10 mouse cellular contexts compared by ENCODE assay signal in the genomic region with DNA sequence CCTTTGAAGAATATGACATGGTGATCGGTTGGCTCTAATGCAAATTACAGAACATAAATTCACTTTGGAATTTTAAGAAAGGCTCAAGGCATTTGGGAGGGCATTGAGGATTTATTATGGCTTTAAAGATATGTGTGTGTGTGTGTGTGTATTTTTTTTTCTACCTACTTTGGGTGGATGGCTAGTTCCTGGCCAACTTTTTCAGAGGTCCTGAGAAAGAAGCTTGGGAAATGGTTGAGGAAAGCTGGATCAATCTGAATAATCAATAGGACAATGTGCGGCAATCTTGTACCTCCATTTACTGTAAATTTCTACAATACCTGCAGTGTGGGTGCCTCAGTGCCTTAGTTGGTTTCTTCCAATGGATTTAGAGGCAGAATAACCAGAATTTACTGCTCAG.
DNase-seq lines count a peak whose midpoint lies in the region; ATAC-seq and TF ChIP-seq lines count a peak whose summit lies in the region.
"Had no signal": no experiment of that assay in that cellular context is flagged by ENCODE, and none has a peak within 500 bp of the region (broad histone marks: within the 10 kb centered on the region; RNA-seq: fewer than 3 reads in every experiment).

No protein-coding gene starts in this region.

- H3K36me3 ChIP-seq in liver, embryonic 12.5 days = no peaks in the 10 kb centered on the region
- H3K36me3 ChIP-seq in stomach, embryonic 16.5 days (ENCODE audit: control insufficient read depth, insufficient read depth, low read length) = no peaks in the 10 kb centered on the region

- DNase-seq in embryo, embryonic 10.5 days (ENCODE audit: low spot score) = peak; percentile 29
- DNase-seq in embryo, embryonic 10 days (ENCODE audit: low spot score) = no peak
- peak; percentile 0 for DNase-seq in lung, postnatal 10 days
- DNase-seq in lung, adult 2 months = no peak
- no peak for DNase-seq in right cerebral cortex, adult 18-20 months
- no peak for DNase-seq in adrenal gland, postnatal 4 days (ENCODE audit: low spot score in 2 of 2)
- DNase-seq: cerebellum, postnatal 25 days; kidney, postnatal 25 days had no signal

- no peak for ATAC-seq in liver, embryonic 12.5 days
- ATAC-seq in stomach, embryonic 16.5 days (ENCODE audit: insufficient read depth, low FRiP score) = no peak

- peaks cover 16% of the 10 kb centered on the region for H3K4me1 ChIP-seq in lung, adult 2 months (ENCODE audit: control insufficient read depth, insufficient read depth, low read length)
- H3K4me1 ChIP-seq in liver, embryonic 12.5 days = peaks cover 35% of the 10 kb centered on the region
- peaks cover 46% of the 10 kb centered on the region for H3K4me1 ChIP-seq in stomach, embryonic 16.5 days (ENCODE audit: control insufficient read depth, insufficient read depth, low read length)

- TF ChIP-seq POLR2A in lung, adult 2 months (IDR thresholded peaks at IDR 0.05; ENCODE audit: borderline replicate concordance, extremely low read depth, low read depth, low read length) = no peak

- H3K27me3 ChIP-seq in liver, embryonic 12.5 days (replicated peaks) = peaks cover 94% of the 10 kb centered on the region
- H3K27me3 ChIP-seq in stomach, embryonic 16.5 days (ENCODE audit: control insufficient read depth, insufficient read depth, low read length) = no peaks in the 10 kb centered on the region

- H3K4me2 ChIP-seq in liver, embryonic 12.5 days = peak overlapping the region; percentile 27
- peak overlapping the region; percentile 60 for H3K4me2 ChIP-seq in stomach, embryonic 16.5 days (ENCODE audit: low read depth, low read length)

- no peak overlapping the region for H3K4me3 ChIP-seq in lung, adult 2 months (replicated peaks; ENCODE audit: extremely low read depth, low read depth, low read length)
- no peak overlapping the region for H3K4me3 ChIP-seq in liver, embryonic 12.5 days
- H3K4me3 ChIP-seq in stomach, embryonic 16.5 days (replicated peaks; ENCODE audit: low read length) = peak overlapping the region; percentile 86

- no peak for TF ChIP-seq CTCF in lung, adult 2 months (IDR thresholded peaks at IDR 0.05; ENCODE audit: insufficient read depth, low read length)

- H3K9ac ChIP-seq in liver, embryonic 12.5 days = no peak overlapping the region
- peak overlapping the region; percentile 43; the same call in 1 of the 2 replicates for H3K9ac ChIP-seq in stomach, embryonic 16.5 days (ENCODE audit: low read length)

- WGBS in lung, adult 2 months = 70% methylated on average over 2 of the region's 2 CpGs
- WGBS in liver, embryonic 12.5 days (ENCODE audit: insufficient replicate concordance) = 44% methylated on average over 2 of the region's 2 CpGs
- 32% methylated on average over 2 of the region's 2 CpGs for WGBS in stomach, embryonic 16.5 days

- no peaks in the 10 kb centered on the region for H3K9me3 ChIP-seq in liver, embryonic 12.5 days (replicated peaks)
- H3K9me3 ChIP-seq in stomach, embryonic 16.5 days (replicated peaks; ENCODE audit: control insufficient read depth, low read length) = no peaks in the 10 kb centered on the region

- H3K27ac ChIP-seq in liver, embryonic 12.5 days = 0 out of 2 replicates have a peak overlapping the region, but pooled peaks have one; percentile 36
- H3K27ac ChIP-seq in stomach, embryonic 16.5 days (ENCODE audit: low read length) = peak overlapping the region; percentile 70; the same call in 1 of the 2 replicates

Comparison
In these comparisons a context has a peak if more than half of its experiments do, and no peak if none do; other contexts are left out.
1. DNase-seq: peak in embryo, embryonic 10.5 days (single experiment) and lung, postnatal 10 days (single experiment); none in embryo, embryonic 10 days (single experiment), lung, adult 2 months (single experiment), right cerebral cortex, adult 18-20 months (single experiment) and adrenal gland, postnatal 4 days (0 of 2).